Mouse (Mus musculus) kidney, adult 2 months (tissue): ENCODE measurements around the gene Serpinf1.

Experiments used
- CTCF ChIP-seq: fragments of 200-500 bp; conservative IDR thresholded peaks from 2 replicates; pipeline ENCODE4 v1.5.1; 2011; ENCODE audit warnings: low read depth, mild to moderate bottlenecking, control low read depth, low read length, moderate library complexity, mixed read lengths; ENCODE audit not compliant: insufficient read depth, insufficient read length
- POLR2A ChIP-seq: fragments of 200-500 bp; IDR thresholded peaks from one replicate; pipeline ENCODE4 v1.6.1; 2011; ENCODE audit warnings: low read depth, low read length, control low read depth

DNA sequence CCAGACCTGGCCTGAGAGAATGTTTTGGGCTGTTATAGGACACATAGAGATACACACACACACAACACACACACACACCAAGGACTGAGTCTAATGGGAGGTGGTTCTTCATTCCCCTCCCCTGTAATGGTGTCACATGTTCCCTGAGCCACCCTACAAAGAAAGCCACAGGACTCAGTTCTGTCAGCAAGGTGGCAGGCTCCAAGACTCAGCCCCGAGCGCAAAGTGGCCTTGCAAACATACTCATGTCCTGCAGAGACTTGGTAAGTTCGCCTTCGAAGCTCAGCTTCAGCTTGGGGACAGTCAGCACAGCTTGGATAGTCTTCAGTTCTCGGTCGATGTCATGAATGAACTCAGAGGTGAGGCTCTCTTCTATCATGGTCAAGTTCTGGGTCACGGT, 11.9 kb downstream of the Serpinf1 start:
- no peak for TF ChIP-seq CTCF
- no peak for TF ChIP-seq POLR2A
